Mouse (Mus musculus): ENCODE results near the gene Zbtb5.
"Not testable (repeated sequence)": the region's sequence is repeated elsewhere in the genome, so short reads cannot be mapped to it uniquely, and the experiment has no call there.

The Zbtb5 gene

DNA sequence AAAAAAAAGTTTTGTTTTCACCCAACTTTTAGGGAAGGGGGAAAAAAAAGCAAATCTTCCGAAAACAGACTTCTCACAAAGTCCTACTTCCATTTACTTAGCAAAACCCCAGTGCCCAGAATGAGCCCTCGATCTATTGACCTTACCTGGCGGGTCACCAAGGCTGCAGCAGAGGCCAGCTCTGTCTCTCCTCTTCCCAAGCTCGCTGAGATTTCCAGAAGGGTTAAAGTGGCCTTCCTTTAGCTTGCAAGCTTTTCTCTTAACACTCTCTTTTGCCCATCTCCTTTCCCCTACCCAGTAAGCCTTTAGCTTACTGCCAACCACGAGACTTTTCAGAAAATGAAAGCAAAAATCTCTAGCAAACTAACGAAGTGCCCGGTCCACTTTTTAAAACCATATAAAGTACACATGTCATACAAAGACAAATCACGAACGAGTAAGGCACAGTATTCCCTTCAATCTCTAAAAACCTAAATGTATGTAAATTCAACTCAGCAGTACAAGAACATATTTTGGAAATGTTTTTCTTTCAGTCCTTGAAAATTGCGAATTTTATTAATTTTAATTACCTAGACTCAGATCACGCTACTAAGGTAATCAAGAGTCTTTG is 1.3 kb downstream of the Zbtb5 start:
- peak in 1 of 2 experiments; percentile 23 for DNase-seq

DNA sequence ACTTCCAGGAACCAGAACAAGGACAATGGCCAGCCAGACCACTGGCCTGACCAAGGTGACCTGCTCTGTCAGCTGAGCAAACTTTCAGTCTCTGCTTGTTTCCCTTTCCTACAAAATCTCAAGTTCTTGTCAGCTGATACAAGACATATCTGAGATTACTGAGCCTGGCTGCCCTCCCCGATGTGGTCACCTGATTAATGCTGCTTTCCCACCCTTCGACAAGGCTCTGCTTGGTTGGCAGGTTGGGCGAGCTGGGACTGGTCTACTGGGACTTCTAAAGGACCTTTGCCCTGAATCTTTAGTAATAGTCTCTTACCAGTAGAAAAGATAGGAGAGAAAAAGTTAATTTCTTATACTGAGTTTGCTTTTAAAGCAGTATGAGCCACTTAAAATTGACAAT is 6.8 kb downstream of the Zbtb5 start:
- peak in 1 of 2 experiments; percentile 36 for DNase-seq

DNA sequence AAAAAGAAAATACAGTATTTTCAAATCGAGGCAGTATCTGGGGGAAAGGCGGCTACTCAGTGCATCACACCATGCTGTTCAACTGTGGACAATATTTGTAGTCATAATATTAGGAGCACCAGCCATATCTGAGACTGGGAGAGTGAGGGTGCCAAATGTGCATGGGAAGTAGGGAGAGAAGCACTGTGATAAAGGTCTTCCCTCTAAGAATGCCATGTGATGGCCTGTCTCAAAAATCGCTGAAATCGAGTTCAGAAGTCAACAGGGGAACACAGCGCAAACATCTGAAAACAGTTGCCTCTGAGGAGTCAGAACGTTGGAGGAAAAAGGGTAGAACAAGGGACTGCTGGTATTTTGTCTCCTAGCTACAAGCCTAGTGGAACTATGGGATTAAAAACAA is 12.2 kb downstream of the Zbtb5 start:
- DNase-seq, result no peak

DNA sequence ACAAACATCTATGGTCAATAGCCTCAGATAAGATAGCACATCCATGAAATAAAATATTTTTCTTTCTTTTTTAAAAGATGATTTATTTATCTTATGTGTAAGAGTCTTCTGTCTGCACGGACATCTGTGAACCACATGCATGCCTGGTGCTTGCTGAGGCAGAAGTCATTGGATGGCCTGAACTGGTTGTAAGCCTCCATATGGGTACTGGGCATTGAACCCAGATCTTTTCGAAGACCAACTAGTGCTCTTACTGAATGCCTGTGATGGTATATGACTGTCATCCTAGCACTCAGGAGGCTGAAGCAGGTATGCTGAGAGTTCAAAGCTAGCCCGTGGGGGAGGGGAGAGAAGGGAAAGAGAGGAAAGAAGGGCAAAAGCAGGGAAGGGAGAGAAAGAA is 14.1 kb downstream of the Zbtb5 start:
- no peak for DNase-seq

DNA sequence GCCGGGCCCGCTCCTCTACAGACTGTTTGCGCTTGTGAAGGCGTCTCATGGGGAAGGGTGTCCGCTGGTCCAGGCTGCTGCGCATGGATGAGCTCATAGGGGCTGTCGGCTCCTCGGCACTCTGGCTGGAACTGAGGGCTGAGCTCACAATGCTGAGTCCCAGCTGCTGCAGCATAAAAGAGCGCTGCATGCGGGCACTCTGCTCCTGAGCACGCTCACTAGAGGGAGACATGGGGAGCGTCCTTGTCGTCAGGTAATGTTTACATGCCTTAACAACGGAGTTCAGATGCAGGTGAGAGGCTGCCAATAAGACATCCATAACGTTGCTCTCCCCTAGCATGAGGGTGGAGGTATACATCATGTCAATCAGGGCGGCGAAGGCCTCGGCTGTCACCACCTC is 17.4 kb downstream of the Zbtb5 start:
- DNase-seq, result no peak

DNA sequence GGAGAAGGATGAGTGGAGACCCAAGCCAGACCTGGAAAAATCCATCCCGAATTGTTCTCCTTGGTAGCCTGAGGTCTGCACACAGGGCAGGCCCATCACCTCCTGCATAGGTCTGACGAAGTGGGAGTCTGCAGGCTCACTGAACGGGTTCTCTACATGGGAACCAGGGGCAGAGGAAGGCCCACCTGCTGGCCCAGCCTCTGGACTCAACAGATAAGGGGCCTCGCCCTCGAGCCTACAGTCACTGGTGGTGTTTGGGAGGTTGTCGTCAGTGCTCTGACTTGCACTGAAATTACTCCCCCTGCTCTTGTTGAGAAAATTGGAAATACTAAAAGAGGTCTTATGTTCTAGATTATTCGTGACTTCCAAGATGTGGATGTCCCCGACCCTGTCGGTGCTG is 18.4 kb downstream of the Zbtb5 start:
- DNase-seq, result no peak

DNA sequence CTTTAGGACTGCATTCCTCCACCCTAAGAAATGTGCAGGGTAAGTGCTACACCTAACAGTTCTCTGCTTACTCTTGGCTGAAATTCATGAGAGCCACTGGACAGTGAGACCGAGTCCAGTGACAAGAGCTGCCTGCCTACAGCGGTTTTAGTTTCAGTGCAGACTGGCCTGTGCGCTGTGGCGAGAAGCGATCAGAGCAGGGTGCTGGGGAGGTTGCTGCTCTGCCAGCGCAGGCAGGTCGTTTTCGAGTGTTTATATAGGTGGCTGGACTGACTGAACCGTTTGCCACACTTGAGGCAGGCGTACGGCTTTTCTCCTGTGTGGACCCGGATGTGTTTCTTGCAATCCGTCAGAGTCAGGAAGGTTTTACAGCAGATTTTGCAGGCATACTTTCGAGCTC is 19.0 kb downstream of the Zbtb5 start:
- not testable (repeated sequence) for DNase-seq

DNA sequence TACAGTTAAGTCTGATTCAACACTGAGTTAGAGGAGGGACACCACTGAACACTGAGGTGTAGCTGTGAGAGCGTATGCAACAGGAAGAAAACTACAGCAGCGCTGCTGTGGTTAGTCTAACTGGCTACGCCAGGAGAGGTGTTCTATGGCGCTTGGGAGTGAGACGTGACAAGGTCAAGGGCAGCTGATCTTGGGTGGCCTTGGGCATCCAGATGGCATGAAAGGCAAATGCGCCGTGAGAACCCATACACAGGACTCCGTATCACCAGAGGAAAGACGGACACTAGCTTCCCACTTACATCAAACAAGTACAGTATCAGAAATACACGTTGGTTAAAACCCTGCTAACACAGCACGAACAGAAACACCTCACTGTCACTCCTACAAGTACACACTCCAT is 19.9 kb downstream of the Zbtb5 start:
- DNase-seq, result not testable (repeated sequence)

DNA sequence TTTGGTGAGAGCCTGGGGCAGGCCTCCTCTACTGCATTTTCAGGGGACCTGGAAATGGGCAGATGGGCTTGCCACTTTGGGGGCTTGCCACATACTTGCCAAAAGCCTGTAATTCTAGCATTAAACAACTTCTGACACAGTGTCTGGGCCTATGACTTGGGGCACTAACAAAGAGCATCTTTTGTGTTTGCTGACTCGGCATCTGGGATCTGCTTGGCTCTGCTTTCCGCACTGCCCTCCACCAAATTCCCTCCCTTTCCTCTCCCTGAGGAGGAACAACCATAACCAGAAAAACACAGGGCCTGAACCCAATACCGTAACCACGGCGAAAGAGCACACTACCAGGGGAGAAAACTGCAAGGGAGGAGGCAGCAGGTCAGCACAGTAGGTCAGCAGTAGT is 21.7 kb downstream of the Zbtb5 start:
- DNase-seq, result no peak

DNA sequence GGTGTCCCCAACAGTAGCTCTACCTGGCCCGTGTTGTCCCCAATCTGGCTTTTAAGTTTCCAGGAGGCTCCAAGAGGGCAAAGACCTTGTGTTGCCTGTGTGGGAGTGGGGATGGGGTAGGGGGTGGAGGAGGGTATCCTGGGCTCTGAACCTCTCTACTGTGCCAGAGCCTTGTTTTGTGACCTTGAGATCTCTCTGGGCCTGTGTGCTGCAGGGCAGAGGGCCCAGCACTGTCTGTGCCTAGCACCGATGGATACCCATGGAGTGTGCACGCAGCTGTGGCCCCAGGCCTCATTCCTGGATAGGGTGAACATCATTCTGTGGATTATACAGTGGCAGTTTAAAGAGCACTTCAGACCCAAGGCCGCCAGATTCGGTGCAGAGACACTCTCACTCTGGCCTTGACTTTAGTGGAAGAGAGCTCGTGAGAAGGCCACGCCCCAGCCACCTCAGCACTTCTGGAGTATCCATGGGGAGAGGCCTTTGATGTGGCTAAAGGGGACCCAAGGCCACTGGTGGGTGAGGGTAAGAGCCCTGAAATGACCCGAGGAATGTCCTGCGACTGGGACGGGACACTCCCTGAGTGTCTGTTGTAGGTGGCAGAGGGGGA is 29.0 kb downstream of the Zbtb5 start:
- no peak for DNase-seq

DNA sequence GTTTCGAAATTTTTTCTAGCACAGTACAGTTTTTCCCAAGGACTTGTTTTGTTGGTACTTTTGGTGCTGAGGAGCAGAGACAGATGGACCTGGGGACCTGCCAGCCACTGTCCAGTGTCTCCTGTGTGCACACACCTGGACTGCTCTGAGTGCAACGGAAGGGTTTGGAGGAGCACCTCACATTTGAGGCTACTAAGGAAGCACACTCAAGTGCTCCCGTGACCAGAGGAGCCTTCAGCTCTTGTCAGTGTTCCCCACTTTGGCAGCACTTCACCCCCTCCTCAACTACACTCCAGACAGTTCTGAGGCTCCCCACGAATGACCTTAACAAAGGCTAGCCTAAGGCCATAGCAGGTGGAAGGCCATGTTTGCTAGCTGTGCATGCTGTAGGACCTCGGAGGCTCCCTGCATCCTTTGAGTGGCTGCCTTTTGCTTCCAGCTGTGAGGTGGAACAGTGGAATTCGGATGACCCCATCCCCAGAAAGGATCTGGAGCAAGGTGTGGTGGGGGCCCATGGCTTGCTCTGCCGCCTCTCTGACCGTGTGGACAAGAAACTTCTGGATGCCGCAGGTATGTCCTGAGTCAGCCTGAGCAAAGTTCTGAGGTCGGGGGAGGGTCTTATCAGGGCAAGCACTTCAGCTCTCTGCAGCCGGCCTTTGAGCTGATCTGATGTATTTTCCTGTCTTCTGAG is 29.6 kb downstream of the Zbtb5 start:
- peak in 1 of 2 experiments; percentile 19 for DNase-seq

DNA sequence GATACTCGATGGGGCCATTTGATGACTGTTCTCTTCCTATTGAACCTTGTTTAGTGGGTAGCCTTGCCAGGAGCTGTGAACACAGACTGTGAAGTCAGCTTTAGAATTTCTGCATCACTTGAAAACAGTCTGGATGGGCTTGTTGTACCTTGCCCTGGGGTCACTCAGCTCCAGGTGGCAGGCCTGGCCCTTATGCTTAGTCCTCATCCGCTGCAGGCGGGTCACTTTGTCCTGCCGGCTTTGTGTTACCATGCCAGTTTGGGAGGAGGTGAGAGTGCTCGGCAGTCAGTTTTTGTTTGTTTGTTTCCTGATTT is 30.3 kb downstream of the Zbtb5 start:
- peak in 1 of 2 experiments; percentile 50 for DNase-seq

DNA sequence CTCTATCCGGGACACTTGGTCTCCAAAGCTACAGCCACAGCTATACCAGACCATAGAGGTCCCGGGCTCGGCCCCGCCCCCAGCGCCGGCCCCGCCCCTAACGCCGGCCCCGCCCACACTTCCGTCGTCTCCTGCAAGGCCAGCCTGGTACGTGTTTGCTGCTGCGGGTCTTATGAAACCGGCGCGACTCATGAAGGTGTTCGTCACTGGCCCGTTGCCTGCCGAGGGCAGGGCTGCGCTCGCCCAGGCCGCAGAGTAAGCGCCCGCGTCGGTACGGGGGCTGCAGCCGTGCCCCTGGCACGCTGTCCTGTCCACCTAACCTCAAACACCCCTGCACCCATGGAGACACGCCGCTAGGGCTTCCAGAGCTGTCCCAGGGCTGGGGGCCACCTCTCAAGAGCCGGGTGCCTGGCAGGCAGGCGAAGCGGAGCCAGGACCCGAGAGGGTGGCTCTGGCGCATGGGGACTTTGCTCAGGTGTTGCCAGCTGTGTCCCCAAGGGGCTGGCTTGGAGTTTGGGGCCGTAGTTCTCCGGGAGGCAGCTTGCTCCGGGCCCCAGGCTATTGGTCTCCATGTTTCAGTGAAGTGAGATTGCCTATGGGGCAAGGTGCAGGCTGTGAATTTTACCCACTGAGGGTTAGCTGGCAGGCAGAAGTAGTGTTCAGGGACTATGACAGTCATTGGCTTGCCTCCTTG is 30.8 kb downstream of the Zbtb5 start, which contains the start of gene Grhpr:
Gene Grhpr (plus strand): TSS at position 116 of the 694 bp plus-strand sequence.
- peak; percentile 93 to 95 for DNase-seq

DNA sequence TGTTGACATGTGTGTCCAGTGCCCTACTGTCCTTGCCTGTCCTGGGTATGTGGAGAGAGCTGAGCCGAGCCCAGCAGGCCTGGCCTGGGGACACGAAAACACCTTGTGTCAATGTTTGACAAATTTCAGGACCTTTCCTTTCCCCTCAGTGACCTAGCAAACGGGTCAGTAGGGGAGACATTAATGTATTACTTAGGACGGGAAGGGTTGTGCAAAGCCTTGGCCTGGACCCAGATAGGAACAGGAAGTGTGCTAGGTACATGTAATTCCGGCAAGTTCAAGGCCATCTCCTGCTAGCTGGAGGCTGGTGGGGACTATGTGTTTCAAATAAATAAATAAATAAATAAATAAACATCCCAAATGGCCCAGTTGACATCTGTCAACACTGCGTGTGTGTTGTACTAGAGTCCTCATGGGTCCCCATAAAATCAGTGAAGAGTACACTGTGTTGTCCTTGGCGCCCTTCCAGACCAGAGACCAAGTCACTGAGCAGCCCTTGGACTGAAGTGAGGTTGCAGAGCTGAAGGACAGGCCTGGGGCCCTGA is 32.3 kb downstream of the Zbtb5 start:
- DNase-seq, result peak; percentile 50 to 61

DNA sequence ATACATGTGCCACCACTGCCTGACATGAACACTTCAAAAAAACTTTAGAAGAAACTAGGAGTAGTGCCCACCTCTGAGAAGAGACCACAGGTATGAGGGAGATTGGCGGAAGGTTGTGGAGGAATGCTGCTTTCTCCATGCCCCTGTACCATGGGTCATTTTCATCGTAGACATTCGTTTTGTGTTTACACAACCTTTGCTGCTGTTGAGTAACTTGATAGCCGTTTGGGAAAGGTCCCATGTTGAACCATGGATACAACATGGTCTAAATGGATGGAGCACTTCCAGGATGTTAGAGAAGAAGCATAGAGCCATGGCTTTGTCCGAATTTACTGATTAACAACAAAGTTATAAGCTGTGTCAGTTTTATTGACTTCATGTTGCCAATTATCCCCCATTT is 34.0 kb downstream of the Zbtb5 start:
- DNase-seq, result no peak

DNA sequence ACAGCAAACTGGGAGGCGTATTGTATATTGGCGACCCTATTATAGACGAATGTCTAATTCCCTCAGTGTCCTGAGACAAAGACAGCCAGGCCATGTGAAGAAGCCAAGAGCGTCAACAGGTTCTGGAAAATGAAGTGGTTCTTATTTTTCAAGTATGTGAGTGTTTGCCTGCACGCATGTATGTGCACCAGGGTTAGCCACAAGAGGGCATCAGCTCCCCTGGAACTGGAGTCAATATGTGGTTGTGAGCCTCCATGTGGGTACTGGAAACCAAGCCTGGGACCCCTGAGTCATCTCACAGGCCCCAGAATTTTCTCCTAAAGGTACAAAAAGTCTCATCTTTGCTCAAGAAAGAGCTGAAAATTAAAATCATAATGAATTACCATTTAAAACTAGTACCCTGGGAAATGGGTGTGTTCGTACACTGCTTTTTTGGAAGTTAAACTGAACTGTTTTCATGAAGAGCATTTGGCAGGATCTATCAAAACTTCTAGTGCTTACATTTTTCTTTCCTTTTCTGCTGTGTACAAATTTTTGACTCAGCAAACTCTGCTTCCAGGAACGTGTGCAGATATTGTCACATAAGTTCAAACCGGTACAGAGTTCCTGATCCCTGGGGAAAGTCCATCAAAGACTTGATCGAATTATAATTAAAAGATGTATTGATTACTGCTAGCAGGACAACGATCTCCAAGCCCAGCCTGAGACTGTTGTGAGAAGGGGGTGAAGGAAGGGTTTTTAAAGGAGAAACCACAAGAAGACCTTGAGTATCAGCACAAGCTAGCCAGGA is 35.1 kb downstream of the Zbtb5 start:
- DNase-seq, result no peak

DNA sequence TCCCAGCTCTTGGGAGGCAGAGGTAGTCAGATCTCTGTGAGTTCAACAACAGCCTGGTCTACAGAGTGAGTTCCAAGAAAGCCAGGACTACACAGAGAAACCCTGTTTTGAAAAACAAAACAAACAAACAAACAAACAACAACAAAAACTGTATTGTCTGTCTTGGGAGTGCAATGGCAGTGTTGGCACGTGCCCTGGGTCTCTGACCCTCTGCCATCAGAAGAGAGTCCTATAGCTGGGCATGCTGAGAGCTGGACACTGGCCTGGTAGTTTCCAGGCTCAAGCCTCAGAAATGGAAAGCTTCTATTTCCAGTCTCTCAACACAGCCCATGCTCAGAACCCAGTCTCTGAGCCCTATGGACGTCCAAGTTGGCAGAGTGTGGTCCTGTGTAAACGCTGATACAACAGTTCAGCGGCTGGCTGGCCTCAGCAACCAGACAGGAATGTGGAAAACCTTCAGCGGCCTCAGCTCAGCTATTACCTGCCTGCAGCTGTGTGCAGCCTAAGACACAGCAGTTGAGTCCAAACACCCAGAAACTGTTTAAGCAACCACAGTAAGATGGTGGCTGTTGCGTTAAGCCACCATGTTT is 36.1 kb downstream of the Zbtb5 start:
- no peak for DNase-seq

DNA sequence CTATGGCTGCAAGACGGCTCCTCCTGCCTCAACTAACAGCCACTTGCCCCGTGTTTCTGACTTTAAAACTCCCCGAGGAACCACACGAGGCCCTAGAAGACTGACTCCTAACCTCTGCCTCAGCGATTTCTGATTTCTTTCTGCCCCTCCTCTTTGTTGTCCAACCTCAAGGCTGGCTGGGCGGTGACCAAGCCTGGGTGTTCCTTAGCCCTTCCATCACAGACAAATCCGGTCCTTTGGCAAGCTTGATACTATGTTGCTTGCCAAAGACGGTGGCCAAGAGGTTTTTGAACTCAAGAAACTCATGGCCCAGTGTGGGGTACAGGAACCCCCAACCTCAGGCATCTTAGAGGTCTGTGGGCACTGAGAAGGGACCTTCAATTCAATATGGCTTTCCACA is 37.9 kb downstream of the Zbtb5 start:
- no peak for DNase-seq

DNA sequence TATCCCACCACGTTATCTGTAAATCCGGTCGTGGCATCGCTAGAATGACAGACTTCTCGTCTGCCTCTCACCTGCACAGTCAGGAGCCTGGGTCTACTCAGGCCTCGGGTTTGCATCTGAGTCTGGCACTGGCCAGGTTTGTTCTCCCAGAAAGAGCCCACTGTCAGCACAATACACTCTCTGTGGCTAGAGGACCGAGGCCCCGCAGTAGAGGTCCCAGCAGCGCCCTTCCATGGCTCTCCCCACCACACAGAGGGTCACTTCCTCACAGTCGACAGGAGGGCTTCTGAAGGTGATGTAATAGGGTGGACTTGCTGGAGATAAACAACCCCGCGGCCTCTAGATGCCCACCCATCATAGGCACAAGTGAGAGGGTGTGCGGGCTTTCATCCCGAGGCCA is 38.3 kb downstream of the Zbtb5 start:
- no peak for DNase-seq

DNA sequence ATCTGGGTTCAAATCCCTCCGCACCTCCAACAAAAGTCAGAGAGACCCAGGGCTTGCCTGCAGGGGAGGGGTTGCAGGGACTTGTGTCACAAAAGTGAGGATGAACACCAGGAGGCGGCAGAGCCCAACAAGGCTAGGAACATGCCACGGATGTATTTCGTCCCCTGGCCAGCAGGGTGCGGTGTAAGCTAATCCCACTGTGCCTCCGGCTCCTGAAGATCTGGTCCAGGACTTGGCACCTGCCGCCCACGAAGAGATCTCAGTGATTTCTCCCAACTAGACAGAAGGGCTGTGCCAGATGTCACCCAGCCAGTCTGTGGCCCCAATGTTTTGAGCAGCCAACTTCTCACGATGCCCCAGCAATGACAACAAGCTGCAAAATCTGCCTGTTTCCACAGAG is 38.8 kb downstream of the Zbtb5 start:
- DNase-seq, result peak; percentile 94 to 95

DNA sequence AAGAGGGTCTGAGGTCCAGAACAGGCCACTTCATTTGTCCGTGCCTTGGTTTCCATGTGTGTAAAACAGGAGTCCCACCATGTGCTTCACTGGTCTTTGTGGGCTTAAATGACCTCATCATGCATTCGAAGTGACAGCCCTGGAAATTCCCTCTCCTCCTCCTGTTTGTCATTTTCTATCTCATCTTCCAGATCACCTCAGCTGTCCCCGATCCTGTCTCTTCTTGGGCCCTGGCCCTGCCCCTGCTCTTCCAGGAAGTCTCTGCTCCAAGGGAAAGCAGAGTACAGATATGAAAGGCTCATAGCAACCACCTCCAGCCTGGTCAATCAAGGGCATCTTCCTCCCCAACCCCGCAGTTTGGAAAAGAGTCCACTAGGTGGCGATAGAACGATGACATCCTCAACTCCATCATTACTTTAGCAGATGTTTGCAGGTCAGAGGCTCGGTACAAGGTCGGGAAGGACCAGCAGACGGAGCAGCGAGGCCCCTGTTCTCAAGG is 41.6 kb downstream of the Zbtb5 start:
- peak; percentile 68 to 75 for DNase-seq

DNA sequence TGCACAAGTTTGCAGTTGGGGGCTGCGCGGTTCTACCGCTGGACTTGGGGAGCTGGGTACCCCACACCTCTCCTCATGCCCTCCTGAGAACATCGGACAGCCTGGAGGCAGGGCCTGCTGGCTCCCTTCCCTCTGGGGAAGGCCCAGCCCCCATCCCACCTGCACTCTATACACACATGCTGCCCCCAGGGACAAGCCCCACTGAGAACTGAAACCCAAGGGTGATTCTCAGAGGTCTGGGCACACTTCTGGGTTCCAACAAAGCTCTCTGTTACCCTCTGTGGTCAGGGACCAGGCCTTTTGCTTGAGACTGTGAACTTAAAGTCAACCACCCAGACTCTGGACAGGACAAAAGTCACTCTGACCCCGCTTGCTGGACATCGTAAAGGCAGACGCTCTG is 42.2 kb downstream of the Zbtb5 start:
- DNase-seq, result no peak

Measured in kidney, postnatal 4 days (tissue).